Mouse (Mus musculus): Measurements from ENCODE around the gene Ttc16.
A peak's percentile ranks its signal among the peaks of the same experiment; 100 is the strongest.

The Ttc16 gene

DNA sequence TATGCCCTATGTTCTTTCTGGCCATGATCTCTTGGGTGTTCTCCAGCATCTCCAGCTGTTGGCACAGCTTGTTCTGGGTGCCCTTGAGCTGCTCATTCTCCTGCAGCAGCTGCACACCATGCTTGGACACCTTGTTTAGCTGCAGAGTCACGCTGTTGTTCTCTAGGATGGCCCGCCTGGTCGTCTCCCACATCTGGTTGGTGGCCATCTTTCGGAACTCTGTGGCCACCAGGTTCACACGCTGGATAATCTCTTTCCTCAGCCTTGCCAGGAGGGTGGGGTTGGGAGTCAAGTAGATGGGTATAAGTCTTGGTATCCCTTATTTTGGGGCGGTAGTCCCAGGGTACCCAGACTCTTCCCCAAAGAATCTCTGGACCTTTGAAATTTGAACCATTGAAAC, 4.3 kb upstream of the Ttc16 start:
- no peak for DNase-seq (ENCODE audit: low read depth)

DNA sequence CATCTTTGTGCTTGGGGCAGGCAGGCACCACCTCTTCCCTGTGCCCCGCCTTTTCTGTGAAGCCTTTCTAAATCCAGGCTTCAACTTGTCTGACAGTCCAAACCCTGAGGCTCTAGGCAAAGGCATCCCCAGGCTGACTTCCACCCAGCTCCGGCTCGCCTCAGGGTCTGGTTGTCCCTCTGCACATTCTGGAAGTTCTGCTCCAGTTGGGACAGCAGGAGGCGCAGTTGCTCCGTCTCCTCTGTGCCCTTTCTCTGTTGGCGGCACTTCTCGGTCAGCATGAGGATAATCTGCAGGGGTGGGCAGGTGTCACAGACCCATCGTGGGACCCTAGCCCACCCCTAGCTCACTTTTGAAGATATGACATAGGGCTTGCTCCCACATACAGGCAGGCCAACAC, 3.7 kb upstream of the Ttc16 start:
- DNase-seq (ENCODE audit: low read depth): no peak

DNA sequence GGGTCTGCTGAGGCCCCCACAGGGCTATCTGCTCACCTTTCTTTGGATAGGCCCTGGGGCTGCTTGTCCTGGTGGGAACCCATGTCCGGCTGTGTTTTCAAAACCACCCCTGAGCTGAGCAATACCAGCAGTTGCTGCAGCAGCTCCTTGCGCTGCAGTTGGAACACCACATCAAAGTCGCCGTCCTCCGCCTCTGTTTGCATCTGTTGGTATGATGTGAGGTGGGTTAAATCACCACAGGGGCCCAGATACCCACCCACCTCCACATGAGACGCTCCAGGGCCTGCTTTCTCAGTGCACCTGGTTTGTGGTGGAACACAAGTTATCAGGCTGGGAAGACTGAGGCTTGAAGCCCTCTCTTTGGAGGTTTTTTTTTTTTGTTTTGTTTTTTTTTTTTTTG, 2.6 kb upstream of the Ttc16 start:
- DNase-seq (ENCODE audit: low read depth): no peak

DNA sequence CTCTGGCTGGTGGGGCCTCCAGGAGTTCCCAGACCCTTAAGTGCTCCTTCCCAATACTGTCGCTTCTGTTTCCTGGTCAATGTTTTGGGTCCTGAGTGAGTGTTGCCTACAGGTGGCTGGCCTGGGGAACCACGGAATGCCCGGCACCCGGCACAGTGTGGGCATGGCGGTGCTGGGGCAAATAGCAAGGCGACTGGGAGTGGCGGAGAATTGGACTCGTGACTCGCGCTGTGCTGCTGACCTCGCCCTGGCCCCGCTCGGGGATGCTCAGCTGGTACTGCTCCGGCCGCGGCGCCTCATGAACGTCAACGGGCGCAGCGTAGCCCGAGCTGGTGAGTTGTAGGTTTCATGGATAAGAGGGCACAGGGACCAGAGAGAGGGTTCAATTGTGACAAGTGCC, 759 bp upstream of the Ttc16 start:
- no peak for DNase-seq (ENCODE audit: low read depth)

DNA sequence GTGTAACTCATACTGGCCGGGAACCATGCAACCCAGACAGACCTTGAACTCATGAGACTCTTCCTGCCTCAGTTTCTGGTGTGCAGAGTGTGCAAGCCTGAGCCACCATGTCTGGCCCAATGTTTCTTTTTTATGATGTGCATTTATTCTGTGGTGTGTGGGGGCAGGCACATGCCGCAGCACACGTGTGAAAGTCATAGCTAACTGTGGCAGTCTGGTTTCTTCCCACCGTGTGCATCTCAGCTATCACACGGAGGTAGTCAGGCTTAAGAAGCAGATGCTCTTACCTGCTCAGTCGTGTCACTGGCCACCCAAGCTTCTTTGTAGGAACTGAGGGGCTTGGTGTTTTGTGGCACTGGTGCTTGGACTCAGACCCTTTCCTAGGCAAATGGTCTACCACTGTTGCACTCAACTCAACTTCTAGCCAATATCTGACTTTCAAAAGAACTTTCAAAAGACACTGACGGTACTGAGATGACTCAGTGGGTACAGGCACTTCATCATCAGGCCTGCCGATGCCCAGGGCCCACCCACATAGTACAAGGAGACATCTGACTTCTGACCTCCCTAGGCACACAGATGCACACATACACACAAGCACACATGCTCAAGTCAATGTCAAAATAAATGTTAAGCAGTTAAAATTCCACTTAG, 2.7 kb downstream of the Ttc16 start:
- DNase-seq (ENCODE audit: low read depth): no peak

DNA sequence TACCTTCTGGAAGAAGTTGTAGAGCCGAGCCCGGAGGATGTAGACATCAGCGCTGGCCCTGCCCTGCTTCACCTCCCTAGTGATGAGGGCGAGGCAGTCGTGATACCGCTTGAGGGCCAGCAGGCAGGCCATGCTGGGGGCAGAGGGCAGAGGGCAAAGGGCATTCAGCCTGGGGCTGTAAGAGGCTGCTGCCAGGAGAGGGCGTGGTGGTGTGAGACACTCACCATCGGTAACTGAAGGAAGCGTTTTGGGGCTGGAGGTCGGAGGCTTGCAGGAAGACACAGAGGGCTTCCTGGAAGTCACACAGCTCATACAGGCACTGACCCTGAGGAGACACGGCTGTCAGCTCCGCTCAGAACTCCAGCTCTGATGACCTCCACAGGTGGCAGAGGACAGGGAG, 3.5 kb downstream of the Ttc16 start:
- no peak for DNase-seq (ENCODE audit: low read depth)

DNA sequence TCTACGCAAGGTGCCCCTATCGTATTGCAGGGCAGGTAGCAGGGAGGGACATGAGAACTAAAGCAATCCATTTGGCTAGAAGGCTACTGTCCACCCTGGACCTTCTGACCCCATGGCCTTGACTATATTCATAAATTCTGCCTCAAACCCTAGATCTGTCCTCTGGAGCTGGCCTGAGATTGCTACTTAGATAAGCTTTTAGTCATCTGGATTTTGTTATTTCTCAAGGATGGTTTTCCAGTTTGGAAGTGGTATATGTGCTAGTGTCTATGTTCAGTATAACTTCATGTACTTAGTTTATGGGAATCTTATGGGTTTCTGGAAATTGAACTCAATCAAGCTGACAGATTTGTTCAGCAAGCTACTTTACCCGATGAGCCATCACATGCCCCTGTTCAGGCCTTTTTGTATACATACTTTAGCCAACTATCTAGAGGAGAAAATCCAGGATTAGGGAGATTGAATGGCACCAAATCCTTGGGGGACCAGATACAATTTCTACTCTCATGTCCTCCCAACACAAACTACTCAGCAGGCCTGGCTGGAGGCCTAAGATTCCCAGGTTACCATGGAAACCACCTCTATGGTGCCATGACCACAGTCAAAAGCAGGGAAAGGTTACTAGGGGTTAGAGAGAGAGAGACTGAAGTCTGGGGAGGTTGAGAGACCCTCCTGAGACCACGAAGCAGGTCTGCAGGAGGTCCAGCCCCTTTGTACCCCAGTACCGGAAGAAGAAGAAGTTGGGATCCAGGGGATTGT, 5.9 kb downstream of the Ttc16 start:
- DNase-seq (ENCODE audit: low read depth): no peak

DNA sequence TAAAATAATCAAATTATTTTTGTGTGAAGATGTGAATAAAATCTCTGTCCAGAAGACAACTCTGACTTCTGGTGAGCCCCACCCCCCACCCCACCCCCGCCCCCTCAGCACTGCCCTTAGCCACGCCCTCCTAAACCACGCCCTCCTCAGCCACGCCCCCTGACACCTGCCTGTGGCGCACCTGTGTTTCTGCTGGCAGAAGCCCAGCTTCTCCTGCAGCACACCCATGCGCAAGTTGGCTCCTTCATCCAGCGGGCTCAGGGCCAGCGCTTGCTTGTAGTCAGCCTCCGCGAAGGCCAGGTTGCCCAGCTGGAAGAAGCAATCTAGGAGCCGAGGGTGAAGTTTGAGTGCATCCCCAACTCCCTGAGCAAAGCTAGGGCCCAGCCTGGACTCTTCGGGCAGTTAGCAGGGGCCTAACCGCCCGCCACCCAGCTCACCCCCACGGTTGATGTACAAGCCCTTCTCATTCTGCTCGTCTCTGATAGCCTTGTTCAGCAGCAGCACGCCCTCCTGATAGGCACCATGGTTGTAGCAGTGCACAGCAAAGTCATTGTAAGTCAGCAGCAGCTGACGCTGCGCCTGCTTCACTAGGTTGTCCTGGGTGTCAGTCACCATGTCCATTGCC, 6.7 kb downstream of the Ttc16 start:
- no peak for DNase-seq (ENCODE audit: low read depth)

DNA sequence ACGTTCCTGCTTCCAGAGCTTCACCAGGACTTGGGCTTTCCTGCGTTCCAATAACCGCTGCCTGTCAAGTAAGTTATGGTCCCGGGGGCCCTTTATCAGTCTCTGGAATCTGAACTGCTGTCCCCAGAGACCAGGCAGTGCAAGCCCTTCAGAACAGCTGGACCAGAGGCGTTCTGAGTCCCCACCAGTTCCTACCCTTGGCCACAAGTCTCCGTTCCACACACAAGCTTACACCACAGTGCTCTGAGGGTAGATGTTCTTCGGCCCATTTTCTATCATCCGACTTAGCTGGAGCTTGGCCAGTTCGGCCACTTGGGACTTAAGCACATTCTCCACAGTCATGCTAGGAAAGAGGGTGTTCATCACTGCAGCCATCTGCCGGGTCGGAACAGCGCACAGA, 8.2 kb downstream of the Ttc16 start:
- no peak for DNase-seq (ENCODE audit: low read depth)

DNA sequence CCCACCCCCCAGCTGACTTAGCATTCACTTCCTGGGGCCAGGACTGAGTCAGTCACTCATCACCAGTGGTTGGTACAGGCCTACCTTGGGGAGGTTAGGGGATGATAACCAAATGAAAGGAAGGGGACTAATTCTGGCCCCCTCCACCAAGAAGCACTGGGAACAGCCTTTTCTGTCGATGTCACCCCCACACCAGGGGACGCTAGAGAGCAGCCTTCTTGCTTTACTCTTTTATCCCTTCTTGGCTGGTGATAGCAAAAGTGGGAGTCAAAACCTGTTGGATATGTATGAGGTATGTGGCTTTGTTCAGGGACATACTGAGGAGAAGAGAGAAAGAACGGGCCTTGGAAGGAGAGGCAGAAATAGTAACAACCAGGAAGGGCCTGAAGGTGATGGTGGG, 12.1 kb downstream of the Ttc16 start:
- DNase-seq (ENCODE audit: low read depth): no peak

DNA sequence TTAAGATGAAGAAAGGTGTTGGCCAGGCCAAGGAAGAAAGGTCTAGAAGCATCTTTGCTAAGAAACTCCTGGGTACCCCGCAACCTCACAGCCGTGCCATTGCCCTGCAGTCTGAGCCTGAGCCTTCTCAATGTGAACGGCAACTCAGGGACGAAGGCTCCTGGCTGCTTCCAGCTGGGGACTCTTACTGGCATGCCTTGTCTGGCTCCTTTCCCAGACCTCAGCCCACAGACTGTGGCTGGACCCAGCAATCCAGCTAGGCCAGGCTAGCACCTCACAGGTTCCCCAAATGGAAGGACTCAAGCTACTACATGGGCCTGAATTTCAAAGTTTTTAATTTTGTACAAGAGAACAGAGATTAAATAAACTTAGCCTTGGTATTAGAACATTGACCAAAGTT, 13.6 kb downstream of the Ttc16 start:
- DNase-seq (ENCODE audit: low read depth): no peak

DNA sequence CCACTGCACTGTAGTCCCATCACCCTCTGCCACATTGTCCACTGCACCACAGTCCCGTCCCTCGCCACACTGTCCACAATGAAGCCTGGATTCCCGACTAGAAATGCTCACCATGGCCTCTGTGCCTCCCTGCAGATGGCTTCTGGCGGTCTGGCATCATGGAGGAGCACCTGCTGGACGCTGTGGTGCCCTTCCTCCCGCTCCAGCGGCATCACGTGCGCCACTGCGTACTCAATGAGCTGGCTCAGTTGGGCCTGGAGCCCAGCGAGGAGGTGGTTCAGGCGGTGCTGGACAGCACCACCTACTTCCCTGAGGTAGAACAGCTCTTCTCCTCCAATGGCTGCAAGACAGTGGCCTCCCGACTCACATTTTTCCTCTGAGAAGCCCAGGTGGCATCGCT, 14.1 kb downstream of the Ttc16 start:
- DNase-seq (ENCODE audit: low read depth): no peak

DNA sequence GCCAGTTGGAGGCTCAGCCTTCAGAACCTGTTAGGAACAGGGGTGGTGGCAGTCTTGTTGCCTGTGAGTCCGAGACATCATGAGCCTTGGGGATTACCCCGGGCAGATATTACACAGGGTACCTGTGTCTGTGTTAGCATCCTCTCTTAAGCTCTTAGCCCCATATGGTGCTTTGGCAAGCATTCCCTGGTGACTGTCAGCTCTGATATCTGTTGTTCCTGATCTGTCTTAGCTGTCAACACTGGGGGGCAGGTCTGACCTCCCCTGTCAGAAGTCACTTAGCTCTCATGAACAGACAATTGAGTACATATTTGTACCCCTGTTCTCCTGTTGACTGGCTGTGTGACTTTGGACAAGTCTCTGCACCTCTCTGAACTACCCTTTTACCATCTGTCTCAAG, 16.4 kb downstream of the Ttc16 start:
- DNase-seq (ENCODE audit: low read depth): no peak

DNA sequence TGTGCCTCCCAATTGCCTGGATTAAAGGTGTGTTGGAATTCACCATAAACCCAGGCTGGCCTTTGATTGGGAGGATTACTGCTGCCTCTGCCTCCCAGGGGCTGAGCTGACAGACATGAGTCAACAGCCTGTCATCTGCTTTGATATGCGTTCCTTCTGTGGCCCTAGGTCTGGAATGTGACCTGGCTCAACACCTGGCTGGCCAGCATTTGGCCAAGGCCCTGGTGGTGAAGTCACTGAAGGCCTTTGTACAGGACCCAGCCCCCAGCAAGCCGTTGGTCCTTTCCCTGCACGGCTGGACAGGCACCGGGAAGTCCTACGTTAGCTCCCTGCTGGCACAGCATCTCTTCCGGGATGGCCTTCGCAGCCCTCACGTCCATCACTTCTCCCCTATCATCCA, 16.9 kb downstream of the Ttc16 start:
- DNase-seq (ENCODE audit: low read depth): no peak

DNA sequence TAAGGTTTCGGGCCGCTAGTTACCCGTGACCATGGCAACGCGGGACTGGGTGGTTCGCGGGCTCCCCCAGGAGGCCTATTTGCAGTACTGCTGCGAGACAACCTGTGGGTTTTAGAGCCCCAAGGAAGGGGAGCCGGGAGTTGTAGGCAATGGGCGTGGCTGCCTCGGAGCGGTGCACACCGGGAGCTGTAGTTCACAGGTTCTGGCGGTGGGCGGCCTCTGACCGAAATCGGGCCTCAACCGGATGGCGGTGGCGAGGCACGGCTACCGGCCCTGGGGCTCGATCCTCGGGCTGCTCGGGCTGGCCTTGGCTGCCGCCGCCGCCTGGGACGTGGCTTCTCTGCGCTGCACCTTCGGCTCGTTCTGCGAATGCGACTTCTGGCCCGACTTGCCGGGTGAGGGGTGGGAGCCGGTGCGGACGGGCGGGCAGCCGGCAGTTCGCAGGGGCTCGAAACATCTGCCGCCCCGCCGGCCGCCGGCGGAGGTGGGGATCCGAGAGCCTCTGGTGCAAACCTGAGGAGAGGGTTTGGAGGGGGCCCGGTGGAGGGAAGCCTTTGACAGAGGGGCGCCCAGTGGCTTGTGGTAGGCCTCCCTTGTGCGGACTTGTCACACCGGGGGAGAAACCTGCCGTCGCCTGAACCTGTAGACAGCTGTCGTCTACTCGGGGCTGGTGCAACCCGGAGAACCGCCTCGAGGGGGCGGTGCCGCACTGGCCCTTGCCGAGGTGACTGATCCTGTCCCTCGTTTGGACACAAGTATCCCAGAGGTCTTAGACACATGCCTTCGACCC, 18.2 kb downstream of the Ttc16 start, which contains the start of gene Tor2a:
TSS of gene Tor2a (plus strand) at position 179 of the 790 bp plus-strand sequence.
- peak; percentile 98 for DNase-seq (ENCODE audit: low read depth)

DNA sequence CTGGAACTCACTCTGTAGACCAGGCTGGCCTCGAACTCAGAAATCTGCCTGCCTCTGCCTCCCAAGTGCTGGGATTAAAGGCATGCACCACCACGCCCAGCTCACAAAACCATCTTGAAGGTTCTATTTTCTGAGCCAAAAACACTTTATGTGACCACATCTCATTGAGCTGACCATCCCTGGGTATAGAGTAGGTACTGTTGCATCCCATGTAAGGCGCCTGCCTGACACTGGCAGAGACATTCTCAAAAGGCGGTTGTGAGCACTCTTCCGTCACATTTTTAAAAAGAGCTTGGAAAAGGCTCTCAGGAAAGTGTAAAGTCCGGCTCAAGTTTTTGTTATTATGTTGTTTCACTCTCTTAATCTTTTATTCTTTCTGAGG, 18.8 kb downstream of the Ttc16 start:
- no peak for DNase-seq (ENCODE audit: low read depth)

DNA sequence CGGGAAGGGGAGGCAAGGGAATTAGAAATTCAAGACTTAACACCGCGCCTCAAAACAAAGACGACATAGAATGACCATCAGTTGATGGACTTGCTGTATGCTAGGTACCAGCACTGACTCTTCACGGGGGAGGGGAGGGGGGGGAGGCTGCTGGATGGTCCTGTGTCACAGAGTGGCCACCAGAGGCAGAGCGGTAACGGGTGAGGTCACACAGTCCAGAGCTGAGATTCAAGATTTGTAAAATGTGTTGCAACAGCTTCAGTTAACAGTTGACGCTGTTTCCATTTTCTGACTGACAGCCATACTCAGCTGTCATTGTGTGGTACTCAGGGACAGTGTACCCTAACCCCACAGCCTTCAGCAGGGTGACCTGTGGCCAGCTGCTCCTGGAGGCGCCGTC, 23.3 kb downstream of the Ttc16 start:
- DNase-seq (ENCODE audit: low read depth): no peak

DNA sequence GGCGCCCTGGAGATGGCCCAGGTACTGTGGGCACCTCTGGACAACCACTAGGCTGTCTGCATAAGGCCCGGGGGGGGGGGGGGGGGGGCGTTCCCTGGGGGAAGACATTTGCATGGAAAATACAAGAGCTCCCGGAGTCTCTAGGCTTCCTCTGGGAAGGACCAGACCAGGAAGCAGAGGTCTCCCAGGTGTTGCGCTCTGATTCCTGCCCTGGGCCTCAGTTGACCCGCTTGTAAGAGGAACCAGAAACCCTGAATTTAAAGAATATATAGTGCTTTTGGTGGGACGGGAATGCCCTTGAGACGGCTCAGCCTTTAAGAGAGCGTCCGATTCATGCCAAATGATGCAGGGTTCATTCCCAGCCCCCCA, 23.8 kb downstream of the Ttc16 start:
- DNase-seq (ENCODE audit: low read depth): no peak

DNA sequence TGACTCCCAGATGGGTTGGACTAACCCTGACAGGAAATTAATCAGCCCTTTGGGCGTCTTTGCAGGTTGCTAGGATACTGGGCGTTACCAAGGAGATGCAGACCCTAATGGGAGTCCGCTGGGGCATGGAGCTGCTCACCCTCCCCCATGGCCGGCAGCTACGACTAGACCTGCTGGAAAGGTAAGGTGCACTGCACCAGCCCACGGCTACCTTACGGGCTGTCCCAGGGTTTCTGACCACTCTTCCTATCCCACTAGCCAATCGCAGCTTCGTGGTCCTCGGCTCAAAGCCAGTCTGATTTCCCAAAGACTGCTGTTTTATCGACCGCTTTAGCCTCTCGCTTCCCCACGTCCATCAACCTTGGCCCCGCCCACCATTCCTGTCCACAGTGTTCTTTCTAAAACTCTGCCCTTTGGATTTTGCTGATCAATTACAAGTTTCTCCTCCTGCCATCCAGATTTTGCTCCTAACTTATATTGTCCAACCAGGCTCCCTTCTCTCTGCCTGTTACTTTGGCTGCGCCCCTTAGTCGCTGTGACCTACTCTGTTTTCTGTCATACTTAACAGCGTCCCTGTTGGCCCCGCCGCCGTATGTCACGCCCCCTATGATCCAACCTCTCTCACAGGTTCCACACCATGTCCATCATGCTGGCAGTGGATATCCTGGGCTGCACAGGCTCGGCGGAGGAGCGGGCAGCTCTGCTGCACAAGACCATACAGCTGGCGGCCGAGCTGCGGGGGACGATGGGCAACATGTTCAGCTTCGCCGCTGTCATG, 24.4 kb downstream of the Ttc16 start:
- DNase-seq (ENCODE audit: low read depth): no peak

DNA sequence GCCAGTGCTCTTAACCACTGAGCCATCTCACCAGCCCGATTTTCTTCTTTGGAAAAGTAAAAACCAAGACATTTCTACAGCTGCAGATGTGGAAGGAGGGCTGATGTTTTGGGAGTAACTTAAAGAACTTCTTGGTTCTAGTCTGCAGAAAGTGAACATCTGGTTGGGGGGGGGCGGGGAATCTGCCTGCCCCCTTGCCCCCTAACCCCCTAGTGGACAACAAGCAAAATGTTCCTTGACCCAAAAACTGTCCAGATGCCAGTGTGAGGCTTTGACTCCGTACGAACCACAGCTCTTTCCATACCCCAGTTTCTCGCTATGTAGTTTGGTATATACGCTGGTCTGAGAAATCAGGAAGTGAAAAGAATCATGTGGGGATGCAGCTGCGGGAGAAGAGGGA, 25.2 kb downstream of the Ttc16 start:
- no peak for DNase-seq (ENCODE audit: low read depth)

DNA sequence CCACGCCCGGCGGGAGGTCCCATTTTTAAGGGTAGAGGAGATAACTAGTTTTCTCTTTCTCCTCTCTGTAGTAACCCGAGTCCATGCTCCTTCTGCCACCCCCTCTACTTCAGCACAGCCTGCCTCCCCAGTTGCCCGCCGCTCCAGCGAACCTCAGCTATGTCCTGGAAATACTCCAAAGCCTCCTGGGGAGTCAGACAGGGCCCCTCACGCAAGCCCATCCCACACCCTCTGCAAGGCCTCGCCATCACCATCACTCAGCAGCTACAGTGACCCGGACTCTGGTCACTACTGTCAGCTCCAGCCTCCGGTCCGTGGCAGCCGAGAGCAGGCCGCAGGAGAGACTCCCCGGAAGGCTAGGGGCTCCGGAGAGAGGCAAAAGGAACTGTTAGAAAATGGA, 26.4 kb downstream of the Ttc16 start:
- DNase-seq (ENCODE audit: low read depth): no peak
